Mouse (Mus musculus): ENCODE measurements around the gene Eps8. TPM values are rescaled to one million over a fixed set of nuclear protein-coding genes. Genes with fewer than 3 reads are reported as not detected.

The Eps8 gene
- polyA plus RNA-seq, 1 experiment, result 51.9 TPM

GRCm38 (mm10) chr6:137676581-137676980 lies 21.9 kb upstream of the Eps8 start:
- no peak overlapping the region for H3K4me3 ChIP-seq (ENCODE audit: insufficient read depth, low read depth, low read length)
- DNase-seq, result no peak
- no peak overlapping the region for H3K27ac ChIP-seq (ENCODE audit: insufficient read depth, low read depth, low read length)
- TF ChIP-seq CTCF (conservative IDR thresholded peaks at IDR 0.05; ENCODE audit: insufficient read depth, insufficient read length, low read depth, low read length) (no peak), POLR2A (IDR thresholded peaks at IDR 0.05; ENCODE audit: low read depth, low read length) (no peak)
- H3K36me3 ChIP-seq (ENCODE audit: control insufficient read depth, insufficient read depth, low read length), result no peaks in the 10 kb centered on the region
- H3K4me1 ChIP-seq (ENCODE audit: control insufficient read depth, insufficient read depth, low read length), result no peaks in the 10 kb centered on the region
- no peaks in the 10 kb centered on the region for H3K27me3 ChIP-seq (replicated peaks; ENCODE audit: control insufficient read depth, insufficient read depth, low read length)
- WGBS, result 89% methylated on average over 12 of the region's 12 CpGs

GRCm38 (mm10) chr6:137675556-137675955 lies 20.9 kb upstream of the Eps8 start:
- H3K27me3 ChIP-seq (replicated peaks; ENCODE audit: control insufficient read depth, insufficient read depth, low read length), result no peaks in the 10 kb centered on the region
- H3K4me1 ChIP-seq (ENCODE audit: control insufficient read depth, insufficient read depth, low read length), result no peaks in the 10 kb centered on the region
- TF ChIP-seq POLR2A (IDR thresholded peaks at IDR 0.05; ENCODE audit: low read depth, low read length), result no peak
- TF ChIP-seq CTCF (conservative IDR thresholded peaks at IDR 0.05; ENCODE audit: insufficient read depth, insufficient read length, low read depth, low read length), result no peak
- H3K27ac ChIP-seq (ENCODE audit: insufficient read depth, low read depth, low read length), result no peak overlapping the region
- WGBS, result 55% methylated on average over 5 of the region's 5 CpGs
- H3K4me3 ChIP-seq (ENCODE audit: insufficient read depth, low read depth, low read length), result no peak overlapping the region
- no peak for DNase-seq
- H3K36me3 ChIP-seq (ENCODE audit: control insufficient read depth, insufficient read depth, low read length), result no peaks in the 10 kb centered on the region

GRCm38 (mm10) chr6:137673301-137673700 lies 18.6 kb upstream of the Eps8 start:
- 56% methylated on average over 15 of the region's 15 CpGs for WGBS
- Histone ChIP-seq H3K27me3 (replicated peaks; ENCODE audit: control insufficient read depth, insufficient read depth, low read length) (no peaks in the 10 kb centered on the region), H3K27ac (ENCODE audit: insufficient read depth, low read depth, low read length) (no peak overlapping the region), H3K36me3 (ENCODE audit: control insufficient read depth, insufficient read depth, low read length) (no peaks in the 10 kb centered on the region), H3K4me3 (ENCODE audit: insufficient read depth, low read depth, low read length) (no peak overlapping the region), H3K4me1 (ENCODE audit: control insufficient read depth, insufficient read depth, low read length) (no peaks in the 10 kb centered on the region)
- no peak for TF ChIP-seq CTCF (conservative IDR thresholded peaks at IDR 0.05; ENCODE audit: insufficient read depth, insufficient read length, low read depth, low read length)
- no peak for TF ChIP-seq POLR2A (IDR thresholded peaks at IDR 0.05; ENCODE audit: low read depth, low read length)
- DNase-seq, result no peak

GRCm38 (mm10) chr6:137671561-137671960 lies 16.9 kb upstream of the Eps8 start:
- H3K4me1 ChIP-seq (ENCODE audit: control insufficient read depth, insufficient read depth, low read length), result no peaks in the 10 kb centered on the region
- no peak for DNase-seq
- no peaks in the 10 kb centered on the region for H3K27me3 ChIP-seq (replicated peaks; ENCODE audit: control insufficient read depth, insufficient read depth, low read length)
- 85% methylated on average over 10 of the region's 10 CpGs for WGBS
- TF ChIP-seq CTCF (conservative IDR thresholded peaks at IDR 0.05; ENCODE audit: insufficient read depth, insufficient read length, low read depth, low read length) (no peak), POLR2A (IDR thresholded peaks at IDR 0.05; ENCODE audit: low read depth, low read length) (no peak)
- no peak overlapping the region for H3K27ac ChIP-seq (ENCODE audit: insufficient read depth, low read depth, low read length)
- no peaks in the 10 kb centered on the region for H3K36me3 ChIP-seq (ENCODE audit: control insufficient read depth, insufficient read depth, low read length)
- H3K4me3 ChIP-seq (ENCODE audit: insufficient read depth, low read depth, low read length), result no peak overlapping the region

- Histone ChIP-seq H3K27ac (ENCODE audit: insufficient read depth, low read depth, low read length) (no peak overlapping the region), H3K4me1 (ENCODE audit: control insufficient read depth, insufficient read depth, low read length) (no peaks in the 10 kb centered on the region), H3K4me3 (ENCODE audit: insufficient read depth, low read depth, low read length) (no peak overlapping the region), H3K27me3 (replicated peaks; ENCODE audit: control insufficient read depth, insufficient read depth, low read length) (no peaks in the 10 kb centered on the region), H3K36me3 (ENCODE audit: control insufficient read depth, insufficient read depth, low read length) (no peaks in the 10 kb centered on the region)
- WGBS, result 94% methylated on average over 9 of the region's 9 CpGs
- DNase-seq, result no peak
- TF ChIP-seq POLR2A (IDR thresholded peaks at IDR 0.05; ENCODE audit: low read depth, low read length) (no peak), CTCF (conservative IDR thresholded peaks at IDR 0.05; ENCODE audit: insufficient read depth, insufficient read length, low read depth, low read length) (no peak)
Observed at GRCm38 (mm10) chr6:137670820-137671219, 16.1 kb upstream of the Eps8 start.

GRCm38 (mm10) chr6:137669876-137670275 lies 15.2 kb upstream of the Eps8 start:
- WGBS, result 94% methylated on average over 3 of the region's 3 CpGs
- no peak for DNase-seq
- TF ChIP-seq CTCF (conservative IDR thresholded peaks at IDR 0.05; ENCODE audit: insufficient read depth, insufficient read length, low read depth, low read length) (no peak), POLR2A (IDR thresholded peaks at IDR 0.05; ENCODE audit: low read depth, low read length) (no peak)
- Histone ChIP-seq H3K27ac (ENCODE audit: insufficient read depth, low read depth, low read length) (no peak overlapping the region), H3K4me1 (ENCODE audit: control insufficient read depth, insufficient read depth, low read length) (no peaks in the 10 kb centered on the region), H3K36me3 (ENCODE audit: control insufficient read depth, insufficient read depth, low read length) (no peaks in the 10 kb centered on the region), H3K27me3 (replicated peaks; ENCODE audit: control insufficient read depth, insufficient read depth, low read length) (no peaks in the 10 kb centered on the region), H3K4me3 (ENCODE audit: insufficient read depth, low read depth, low read length) (no peak overlapping the region)

- H3K4me3 ChIP-seq (ENCODE audit: insufficient read depth, low read depth, low read length), result no peak overlapping the region
- no peaks in the 10 kb centered on the region for H3K27me3 ChIP-seq (replicated peaks; ENCODE audit: control insufficient read depth, insufficient read depth, low read length)
- TF ChIP-seq POLR2A (IDR thresholded peaks at IDR 0.05; ENCODE audit: low read depth, low read length) (no peak), CTCF (conservative IDR thresholded peaks at IDR 0.05; ENCODE audit: insufficient read depth, insufficient read length, low read depth, low read length) (no peak)
- no peak for DNase-seq
- 95% methylated on average over 1 of the region's 1 CpGs for WGBS
- H3K4me1 ChIP-seq (ENCODE audit: control insufficient read depth, insufficient read depth, low read length), result no peaks in the 10 kb centered on the region
- H3K36me3 ChIP-seq (ENCODE audit: control insufficient read depth, insufficient read depth, low read length), result no peaks in the 10 kb centered on the region
- H3K27ac ChIP-seq (ENCODE audit: insufficient read depth, low read depth, low read length), result no peak overlapping the region
Observed at GRCm38 (mm10) chr6:137669433-137669832, 14.8 kb upstream of the Eps8 start.

GRCm38 (mm10) chr6:137668331-137668730 lies 13.7 kb upstream of the Eps8 start:
- no peak for DNase-seq
- 64% methylated on average over 3 of the region's 3 CpGs for WGBS
- no peak overlapping the region for H3K27ac ChIP-seq (ENCODE audit: insufficient read depth, low read depth, low read length)

More at GRCm38 (mm10) chr6:137668331-137668730, 13.7 kb upstream of the Eps8 start:
- Histone ChIP-seq H3K27me3 (replicated peaks; ENCODE audit: control insufficient read depth, insufficient read depth, low read length) (no peaks in the 10 kb centered on the region), H3K4me1 (ENCODE audit: control insufficient read depth, insufficient read depth, low read length) (no peaks in the 10 kb centered on the region), H3K36me3 (ENCODE audit: control insufficient read depth, insufficient read depth, low read length) (no peaks in the 10 kb centered on the region), H3K4me3 (ENCODE audit: insufficient read depth, low read depth, low read length) (no peak overlapping the region)
- TF ChIP-seq CTCF (conservative IDR thresholded peaks at IDR 0.05; ENCODE audit: insufficient read depth, insufficient read length, low read depth, low read length), result no peak
- TF ChIP-seq POLR2A (IDR thresholded peaks at IDR 0.05; ENCODE audit: low read depth, low read length), result no peak
